Mouse (Mus musculus) retina, embryonic 14.5 days (tissue): ENCODE measurements at regions not wholly inside any gene's neighbourhood (a gene's known extent, or its start where the extent isn't known, plus 50 kb on each side); places are given as distances from the start of the nearest gene placed in this dataset.

ENCODE experiments used
- DNase-seq: peaks from one replicate; pipeline ENCODE4 v3.0.0-alpha.2; 2015; ENCODE audit warnings: low spot score

GRCm38 (mm10) chr6:50922235-50922634 is 268.0 kb upstream of the Npvf start:
- no peak for DNase-seq

- DNase-seq: no peak
Observed at GRCm38 (mm10) chr6:50924571-50924970, 270.3 kb upstream of the Npvf start.

GRCm38 (mm10) chr6:50924998-50925397 is 270.8 kb upstream of the Npvf start:
- no peak for DNase-seq

GRCm38 (mm10) chr6:50926313-50926712 is 272.1 kb upstream of the Npvf start:
- DNase-seq: no peak

- no peak for DNase-seq
Observed at GRCm38 (mm10) chr6:50929503-50929902, 275.3 kb upstream of the Npvf start.

GRCm38 (mm10) chr6:50933510-50933909 is 279.3 kb upstream of the Npvf start:
- DNase-seq: no peak

GRCm38 (mm10) chr6:50934245-50934644 is 280.0 kb upstream of the Npvf start:
- no peak for DNase-seq

GRCm38 (mm10) chr6:50936306-50936705 is 282.1 kb upstream of the Npvf start:
- DNase-seq: no peak

GRCm38 (mm10) chr6:50937094-50937493 is 282.9 kb upstream of the Npvf start:
- peak; percentile 90 for DNase-seq

GRCm38 (mm10) chr6:50938879-50939278 is 284.6 kb upstream of the Npvf start:
- DNase-seq: peak; percentile 65

- DNase-seq: peak; percentile 52
Observed at GRCm38 (mm10) chr6:50939440-50939839, 285.2 kb upstream of the Npvf start.

- DNase-seq: no peak
Observed at GRCm38 (mm10) chr6:50940118-50940517, 285.9 kb upstream of the Npvf start.

GRCm38 (mm10) chr6:50940641-50941398 is 286.6 kb upstream of the Npvf start:
- no peak for DNase-seq

GRCm38 (mm10) chr6:50942696-50943095 is 288.5 kb upstream of the Npvf start:
- DNase-seq: no peak

GRCm38 (mm10) chr6:50948061-50948460 is 293.8 kb upstream of the Npvf start:
- DNase-seq: no peak

GRCm38 (mm10) chr6:50949361-50949760 is 295.1 kb upstream of the Npvf start:
- no peak for DNase-seq

- DNase-seq: no peak
Observed at GRCm38 (mm10) chr6:50949883-50950583, 295.8 kb upstream of the Npvf start.

- DNase-seq: no peak
Observed at GRCm38 (mm10) chr6:50957328-50957900, 303.2 kb upstream of the Npvf start.

GRCm38 (mm10) chr6:50960341-50960740 is 306.1 kb upstream of the Npvf start:
- DNase-seq: no peak

- DNase-seq: no peak
Observed at GRCm38 (mm10) chr6:50961592-50961991, 307.4 kb upstream of the Npvf start.

GRCm38 (mm10) chr6:50968546-50968945 is 314.3 kb upstream of the Npvf start:
- no peak for DNase-seq

- no peak for DNase-seq
Observed at GRCm38 (mm10) chr6:50969341-50969740, 315.1 kb upstream of the Npvf start.

GRCm38 (mm10) chr6:50969997-50970396 is 315.8 kb upstream of the Npvf start:
- DNase-seq: no peak
